Mouse (Mus musculus) hematopoietic stem cell, adult 5-6 weeks (primary cell): ENCODE measurements around the gene Hes3. TPM values are rescaled to one million over a fixed set of nuclear protein-coding genes. Genes with fewer than 3 reads are reported as not detected.

Source experiments
- ATAC-seq, 2 experiments: fragments of 125-278 bp in 1 of 2; replicated peaks in 1 of 2; 2 replicates each; pipeline ENCODE4 v1.8.0; 2016 to 2017; ENCODE audit warnings: inconsistent platforms in 2 of 2, mild to moderate bottlenecking in 2 of 2, moderate number of reproducible peaks in 2 of 2, low read depth in 1 of 2, moderate TSS enrichment in 1 of 2; ENCODE audit not compliant: low FRiP score in 2 of 2, poor library complexity in 2 of 2, severe bottlenecking in 2 of 2, insufficient read depth in 1 of 2, low TSS enrichment in 1 of 2
- total RNA-seq: library from RNA; stranded (forward); fragments of 172-1452, 232-1000 nt; gene quantifications from 2 replicates; pipeline ENCODE4 v1.2.3, GENCODE M21; 2017

Gene Hes3
- total RNA-seq, 1 experiment from 2014 or later, result not detected

DNA sequence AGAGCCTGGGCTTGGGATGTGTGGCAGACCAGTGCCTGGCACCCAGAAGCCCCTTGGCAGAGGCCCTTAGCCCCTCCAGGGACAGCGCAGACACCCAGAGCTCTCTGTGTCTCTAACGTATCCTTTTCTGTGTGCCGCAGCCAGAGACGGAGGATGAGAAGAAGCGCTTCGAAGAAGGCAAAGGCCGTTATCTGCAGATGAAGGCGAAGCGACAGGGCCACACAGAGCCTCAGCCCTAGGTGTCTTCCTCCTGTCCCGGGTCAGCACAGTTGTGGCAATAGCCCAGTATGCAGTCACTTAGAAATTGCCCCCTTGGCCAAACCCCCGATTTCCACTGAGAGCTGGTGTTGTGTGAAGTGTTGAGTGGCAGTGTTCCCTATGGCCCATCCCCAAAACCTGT lies 20.1 kb downstream of the Hes3 start:
- ATAC-seq, result no peak

- no peak for ATAC-seq
These were observed 20.9 kb downstream of the Hes3 start for GRCm38 (mm10) chr4:152270599-152270998.

- ATAC-seq, result no peak
These were observed 21.5 kb downstream of the Hes3 start for GRCm38 (mm10) chr4:152269967-152270366.

DNA sequence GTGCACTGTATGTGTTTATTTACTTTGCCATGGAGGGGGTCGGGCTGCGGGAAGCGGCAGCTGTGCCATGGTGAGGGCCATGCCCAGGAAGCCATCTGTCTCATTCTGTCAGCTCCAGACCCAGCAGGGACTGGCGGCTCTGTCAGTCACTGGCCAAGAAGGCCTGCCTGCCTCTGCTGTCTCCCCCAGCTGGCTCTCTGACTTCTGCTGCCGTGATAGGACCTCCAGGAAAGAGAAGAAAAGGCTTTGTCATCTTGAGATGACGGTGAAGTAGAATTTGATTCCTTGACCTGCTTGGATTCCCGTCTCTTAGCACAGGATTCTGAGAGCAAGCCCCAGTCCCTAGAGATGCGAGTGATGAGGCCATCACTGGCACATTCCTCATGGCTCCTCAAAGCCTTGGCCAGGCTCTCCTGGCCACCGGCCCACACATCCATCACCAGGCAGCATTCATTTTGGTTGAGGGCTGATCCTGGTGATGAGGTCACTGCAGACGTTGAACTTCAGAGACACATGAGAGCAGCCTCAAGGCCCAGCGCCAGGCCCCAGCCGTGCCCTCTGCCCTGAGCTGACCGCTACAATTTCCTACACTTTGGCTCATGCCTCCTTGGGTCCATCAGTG lies 23.6 kb downstream of the Hes3 start:
- no peak for ATAC-seq

DNA sequence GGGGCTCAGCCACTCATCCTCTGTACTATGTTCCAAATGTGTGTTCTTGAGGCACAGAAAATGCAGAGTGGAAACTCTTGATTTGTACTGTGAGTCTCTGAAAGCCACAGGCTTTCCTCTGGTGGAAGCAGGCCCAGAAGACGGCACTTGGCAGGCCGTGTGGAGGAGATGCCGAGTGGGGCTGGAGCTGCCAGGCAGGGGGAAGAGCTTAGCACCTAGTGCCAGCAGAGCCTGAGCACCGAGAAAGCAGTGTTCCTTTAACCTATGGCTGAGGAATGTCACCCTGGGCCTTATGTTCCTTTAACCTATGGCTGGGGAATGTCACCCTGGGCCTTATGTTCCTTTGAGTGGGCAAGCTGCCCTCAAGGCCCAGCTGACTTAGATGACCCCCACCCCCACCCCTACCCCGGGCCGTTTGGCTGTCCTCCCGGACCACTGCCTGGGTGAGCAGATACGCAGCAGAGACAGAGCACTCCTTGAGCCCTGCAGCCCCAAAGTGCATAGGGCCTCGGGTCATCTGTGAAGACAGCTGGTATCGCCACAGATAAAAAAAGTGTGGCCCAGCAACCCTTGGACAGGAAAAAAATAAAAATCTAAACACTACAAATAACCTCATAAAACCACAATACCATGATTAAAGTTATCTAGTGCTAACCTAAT lies 25.1 kb downstream of the Hes3 start:
- ATAC-seq, result no peak

- ATAC-seq, result no peak
These were observed 25.7 kb downstream of the Hes3 start for GRCm38 (mm10) chr4:152265791-152266190.

- no peak for ATAC-seq
These were observed 26.4 kb downstream of the Hes3 start for GRCm38 (mm10) chr4:152264867-152265568.

- no peak for ATAC-seq
These were observed 27.3 kb downstream of the Hes3 start for GRCm38 (mm10) chr4:152264177-152264530.

DNA sequence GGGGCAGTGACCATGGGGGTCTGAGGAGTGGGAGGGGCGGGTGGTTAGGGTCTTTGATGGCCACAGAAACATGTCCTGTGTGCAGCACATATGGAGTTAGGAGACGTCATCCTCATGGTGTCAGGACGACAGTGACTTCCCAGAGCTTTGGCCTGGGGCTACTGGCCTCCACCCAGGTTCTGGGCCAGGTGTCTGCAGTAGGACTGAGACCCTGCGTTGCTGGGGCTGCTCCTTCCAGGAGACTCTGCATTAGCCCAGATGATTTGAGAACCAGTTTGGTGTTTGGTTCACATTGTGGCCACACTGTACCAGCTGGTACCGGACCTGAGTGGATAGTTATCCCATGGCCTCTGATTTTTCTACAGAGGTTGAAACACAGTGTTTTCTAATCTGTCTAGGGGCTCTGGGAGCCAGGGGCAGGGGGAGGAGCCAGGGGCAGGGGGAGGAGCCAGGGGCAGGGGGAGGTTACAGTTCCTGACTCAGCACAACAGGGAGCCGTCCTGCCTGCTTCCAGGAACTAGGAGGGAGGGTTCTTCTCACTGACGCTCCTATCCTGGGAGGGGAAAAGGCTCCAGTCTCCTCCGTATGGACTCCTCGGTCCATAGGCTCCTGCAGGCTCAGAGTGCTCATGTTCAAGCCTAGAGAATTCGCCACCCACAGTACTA lies 27.8 kb downstream of the Hes3 start:
- ATAC-seq, result no peak

DNA sequence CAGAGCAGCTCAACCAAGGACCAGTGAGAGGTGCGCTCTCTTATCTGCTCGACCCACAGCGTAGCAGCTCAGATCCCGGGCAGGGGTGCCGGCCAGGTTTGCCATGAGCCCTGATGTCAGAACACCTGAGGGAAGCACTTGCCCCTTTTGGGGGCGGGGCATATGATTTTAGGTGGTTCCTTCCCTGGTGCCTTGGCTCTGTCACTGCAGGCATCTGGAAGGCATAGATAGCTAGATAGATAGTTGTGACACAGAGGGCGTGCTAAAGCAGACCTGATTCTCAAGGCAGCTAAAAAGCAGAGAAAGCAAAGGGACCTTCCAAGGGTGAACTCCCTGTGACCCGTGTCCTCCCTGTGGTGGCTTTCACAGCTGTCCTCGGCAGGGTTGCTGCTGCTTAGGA lies 28.4 kb downstream of the Hes3 start:
- ATAC-seq, result no peak

- ATAC-seq, result no peak
These were observed 29.3 kb downstream of the Hes3 start for GRCm38 (mm10) chr4:152262187-152262586.

GRCm38 (mm10) chr4:152260451-152260850 lies 31.0 kb downstream of the Hes3 start:
- no peak for ATAC-seq

DNA sequence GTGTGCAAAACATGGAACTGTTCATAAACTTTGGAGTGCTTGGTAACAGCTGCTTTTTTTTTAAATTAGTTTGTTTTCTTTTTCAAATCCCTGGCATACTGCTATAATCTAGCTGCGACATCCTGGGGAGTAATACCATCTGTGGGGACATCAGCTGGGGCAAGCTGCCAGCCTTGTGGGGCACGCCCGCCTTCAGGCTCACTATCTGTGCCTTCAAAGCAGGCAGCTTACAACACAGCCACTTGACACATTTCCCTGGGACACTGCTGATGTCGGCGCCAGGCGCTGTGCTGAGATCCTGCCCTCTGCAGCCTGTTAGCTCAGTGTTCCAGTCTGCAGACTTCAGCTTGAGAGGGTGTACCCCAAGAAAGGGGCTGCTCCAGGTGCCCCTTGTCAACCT lies 34.4 kb downstream of the Hes3 start:
- no peak; a peak in 1 of 4 replicates for ATAC-seq

- ATAC-seq, result no peak
These were observed 38.2 kb downstream of the Hes3 start for GRCm38 (mm10) chr4:152253183-152253759.

DNA sequence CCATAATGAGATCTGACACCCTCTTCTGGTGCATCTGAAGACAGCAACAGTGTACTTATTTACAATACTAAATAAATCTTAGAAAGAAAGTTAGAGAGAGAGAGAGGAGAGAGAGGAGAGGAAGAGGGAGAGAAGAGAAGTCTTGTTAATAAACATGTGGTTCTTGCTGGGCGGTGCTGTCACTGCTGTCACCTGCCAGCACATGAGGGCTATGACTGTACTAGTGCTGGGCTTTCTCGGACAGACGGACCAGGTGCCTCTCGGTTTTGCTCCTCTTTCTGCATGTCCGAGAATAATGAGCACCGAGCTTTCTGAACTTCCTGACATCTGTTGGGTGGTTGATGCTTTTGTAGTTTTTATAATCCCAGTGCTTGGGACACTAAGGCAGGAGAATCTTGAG lies 40.8 kb downstream of the Hes3 start:
- ATAC-seq, result no peak

- no peak for ATAC-seq
These were observed 44.3 kb downstream of the Hes3 start for GRCm38 (mm10) chr4:152247195-152247594.

- no peak for ATAC-seq
These were observed 45.5 kb downstream of the Hes3 start for GRCm38 (mm10) chr4:152246011-152246410.
